Mouse (Mus musculus) liver, embryonic 14.5 days (tissue): ENCODE measurements around the gene Dync1li1.

Experiments used
- CTCF ChIP-seq: IDR thresholded peaks from 2 replicates; pipeline ENCODE4 v1.5.1; 2016; ENCODE audit warnings: antibody characterized with exemption, low read depth, control low read depth
- EP300 ChIP-seq: IDR thresholded peaks from 2 replicates; pipeline ENCODE4 v1.6.1; 2016; ENCODE audit warnings: antibody characterized with exemption, low read depth

DNA sequence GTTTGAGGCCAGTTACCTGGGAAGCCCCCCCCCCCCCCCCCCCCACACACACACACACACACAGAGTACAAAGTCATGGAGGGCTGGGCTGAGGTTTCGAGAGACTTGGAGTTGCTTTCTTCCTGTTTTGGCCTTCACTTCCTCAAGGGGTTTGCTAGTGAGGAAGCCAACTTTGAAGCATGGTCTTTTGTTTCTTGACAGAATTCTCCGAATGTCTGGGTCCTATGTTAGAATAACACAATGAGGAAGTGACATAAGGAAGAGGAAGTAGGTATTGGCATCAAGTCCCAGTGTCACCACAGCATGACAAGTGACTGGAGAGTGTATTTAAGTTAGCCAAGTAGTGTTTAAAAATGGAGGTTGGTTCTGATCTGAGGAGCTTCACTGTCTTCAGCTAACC, 54.1 kb downstream of the Dync1li1 start:
- TF ChIP-seq EP300: no peak
- TF ChIP-seq CTCF: no peak
